Mouse (Mus musculus): ENCODE data around the gene Cabp1. TPM values are rescaled to one million over a fixed set of nuclear protein-coding genes. Genes with fewer than 3 reads are reported as not detected.

The Cabp1 gene
- polyA plus RNA-seq, 1 experiment from 2014 or later = 1.1 TPM

DNA sequence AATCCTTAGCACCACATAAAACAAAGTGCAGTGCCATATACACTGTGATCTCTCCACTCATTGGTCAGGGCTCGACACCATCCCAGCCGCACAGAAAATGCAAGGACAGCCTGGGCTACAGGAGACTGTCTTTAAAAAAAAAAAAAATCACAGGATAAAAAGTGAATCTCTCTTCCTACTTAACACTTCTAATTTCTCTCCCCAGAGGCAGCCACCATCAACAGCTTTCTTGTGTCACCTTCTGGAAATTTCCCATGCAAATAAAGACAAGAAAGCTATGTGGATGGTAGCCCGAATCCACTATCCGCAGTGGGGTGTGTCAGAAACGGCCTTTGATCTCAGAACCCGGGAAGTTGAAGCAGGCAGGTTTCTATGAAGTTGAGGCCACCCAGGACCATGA, 38.3 kb upstream of the Cabp1 start:
- H3K27ac ChIP-seq (ENCODE audit: low read depth, low read length) = no peak overlapping the region
- WGBS = 83% methylated on average over 6 of the region's 6 CpGs
- peaks cover 15% of the 10 kb centered on the region for H3K27me3 ChIP-seq (ENCODE audit: control insufficient read depth, insufficient read depth, low read length)

DNA sequence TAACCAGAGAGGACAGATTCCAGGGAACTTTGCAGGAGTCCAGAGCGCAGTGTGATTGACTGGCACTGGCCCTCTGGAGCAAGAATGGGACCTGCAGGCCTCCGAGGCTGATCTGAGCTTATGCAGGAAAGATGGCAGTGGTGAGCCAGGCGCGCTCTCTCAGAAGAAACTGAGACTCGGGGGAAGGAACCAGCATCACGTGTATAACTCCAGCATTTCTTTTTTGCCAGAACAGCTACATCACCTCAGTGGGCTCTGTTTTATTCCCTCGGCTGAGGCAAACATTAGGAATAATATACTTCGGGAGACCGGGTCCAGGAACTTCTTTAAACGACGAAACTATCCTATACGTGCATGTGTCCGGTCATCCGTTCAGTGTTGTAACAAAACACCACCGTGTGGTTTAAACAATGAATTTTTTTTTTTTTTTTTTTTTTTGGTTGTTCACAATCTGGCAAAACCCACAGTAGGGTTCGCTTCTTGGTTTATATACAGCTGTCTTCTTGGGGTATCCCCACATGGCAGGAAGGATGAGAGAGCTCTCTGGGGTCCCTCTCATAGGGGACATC, 37.5 kb upstream of the Cabp1 start:
- H3K4me3 ChIP-seq (ENCODE audit: low read depth, low read length) = no peak overlapping the region
- ATAC-seq (ENCODE audit: low FRiP score) = no peak
- no peaks in the 10 kb centered on the region for H3K36me3 ChIP-seq (ENCODE audit: control insufficient read depth, insufficient read depth, low read length)
- H3K4me2 ChIP-seq = no peak overlapping the region
- peaks cover 15% of the 10 kb centered on the region for H3K27me3 ChIP-seq (ENCODE audit: control insufficient read depth, insufficient read depth, low read length)
- H3K9ac ChIP-seq (ENCODE audit: low read length) = no peak overlapping the region
- H3K27ac ChIP-seq (ENCODE audit: low read depth, low read length) = no peak overlapping the region
- peaks cover 6% of the 10 kb centered on the region for H3K4me1 ChIP-seq (ENCODE audit: control insufficient read depth, insufficient read depth, low read length)
- 48% methylated on average over 16 of the region's 16 CpGs for WGBS
- no peaks in the 10 kb centered on the region for H3K9me3 ChIP-seq (ENCODE audit: control insufficient read depth, low read length)
- no peak for DNase-seq (ENCODE audit: low spot score, missing footprints)

More for the DNA sequence above, 38.3 kb upstream of the Cabp1 start:
- H3K4me1 ChIP-seq (ENCODE audit: control insufficient read depth, insufficient read depth, low read length) = peaks cover 6% of the 10 kb centered on the region
- H3K4me2 ChIP-seq = no peak overlapping the region
- no peak overlapping the region for H3K9ac ChIP-seq (ENCODE audit: low read length)
- H3K4me3 ChIP-seq (ENCODE audit: low read depth, low read length) = no peak overlapping the region
- DNase-seq (ENCODE audit: low spot score, missing footprints) (no peak), ATAC-seq (ENCODE audit: low FRiP score) (no peak)
- H3K9me3 ChIP-seq (ENCODE audit: control insufficient read depth, low read length) = no peaks in the 10 kb centered on the region
- H3K36me3 ChIP-seq (ENCODE audit: control insufficient read depth, insufficient read depth, low read length) = no peaks in the 10 kb centered on the region

DNA sequence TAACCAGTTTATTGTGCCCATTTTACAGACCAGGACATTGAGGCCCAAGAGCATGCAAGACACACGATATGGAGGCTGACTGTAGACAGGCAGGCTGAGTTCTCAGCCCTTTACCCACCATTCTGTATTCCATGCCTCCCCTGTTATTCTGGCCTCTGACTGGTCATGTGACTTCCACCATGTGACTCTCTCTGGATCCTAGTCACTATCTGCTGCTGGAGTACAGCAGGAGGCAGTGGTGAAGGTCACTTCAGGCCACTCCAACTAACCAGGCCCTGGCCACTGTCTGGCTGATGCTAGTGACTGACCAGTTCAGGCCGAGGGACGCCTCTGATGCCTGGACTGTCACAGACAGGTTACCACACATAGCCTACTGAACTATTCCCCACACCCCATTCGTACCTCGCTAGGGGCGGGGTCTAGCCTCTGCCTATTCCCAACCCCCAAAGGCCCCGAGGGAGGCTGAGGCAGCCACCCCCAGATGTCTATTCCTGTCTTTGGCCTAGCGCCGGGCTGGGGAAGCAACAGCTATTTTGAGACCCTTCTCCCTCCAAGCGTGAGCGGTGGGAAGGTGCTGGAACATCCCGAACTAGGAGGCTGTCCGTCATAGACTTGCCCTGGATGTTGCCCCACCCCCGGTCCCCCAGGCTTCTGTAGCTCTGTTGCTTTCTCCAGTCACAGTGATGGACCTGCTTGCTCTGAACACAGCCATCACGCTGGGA, 36.8 kb upstream of the Cabp1 start:
- WGBS = 56% methylated on average over 15 of the region's 15 CpGs
- DNase-seq (ENCODE audit: low spot score, missing footprints) (no peak), ATAC-seq (ENCODE audit: low FRiP score) (no peak)
- Histone ChIP-seq H3K9me3 (ENCODE audit: control insufficient read depth, low read length) (no peaks in the 10 kb centered on the region), H3K9ac (ENCODE audit: low read length) (no peak overlapping the region), H3K36me3 (ENCODE audit: control insufficient read depth, insufficient read depth, low read length) (no peaks in the 10 kb centered on the region), H3K27ac (ENCODE audit: low read depth, low read length) (no peak overlapping the region), H3K4me2 (no peak overlapping the region), H3K4me3 (ENCODE audit: low read depth, low read length) (no peak overlapping the region), H3K4me1 (ENCODE audit: control insufficient read depth, insufficient read depth, low read length) (peaks cover 6% of the 10 kb centered on the region), H3K27me3 (ENCODE audit: control insufficient read depth, insufficient read depth, low read length) (peaks cover 15% of the 10 kb centered on the region)

DNA sequence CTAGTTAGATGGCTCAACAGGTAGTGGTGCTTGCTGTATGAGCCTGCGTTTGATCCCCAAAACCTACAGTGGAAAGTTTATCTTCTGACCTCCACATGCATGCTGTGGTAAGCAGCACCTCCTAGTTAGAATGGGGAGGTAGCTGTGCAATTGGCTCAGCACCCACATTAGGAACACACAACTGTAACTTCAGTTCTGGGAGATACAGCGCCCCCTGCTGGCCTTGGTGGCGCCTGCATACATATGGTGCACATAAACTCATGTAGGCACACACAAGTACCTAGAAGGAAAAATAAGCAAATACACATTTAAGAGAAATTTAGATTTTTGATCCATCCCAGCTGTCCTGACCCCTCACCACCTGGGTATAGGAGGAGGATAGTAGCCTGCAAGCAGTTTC, 28.3 kb upstream of the Cabp1 start:
- H3K9me3 ChIP-seq (ENCODE audit: control insufficient read depth, low read length) = no peaks in the 10 kb centered on the region
- ATAC-seq (ENCODE audit: low FRiP score) (no peak), DNase-seq (ENCODE audit: low spot score, missing footprints) (no peak)
- no peaks in the 10 kb centered on the region for H3K36me3 ChIP-seq (ENCODE audit: control insufficient read depth, insufficient read depth, low read length)
- 70% methylated on average over 3 of the region's 3 CpGs for WGBS
- no peaks in the 10 kb centered on the region for H3K27me3 ChIP-seq (ENCODE audit: control insufficient read depth, insufficient read depth, low read length)
- H3K27ac ChIP-seq (ENCODE audit: low read depth, low read length) = no peak overlapping the region
- no peak overlapping the region for H3K9ac ChIP-seq (ENCODE audit: low read length)
- H3K4me1 ChIP-seq (ENCODE audit: control insufficient read depth, insufficient read depth, low read length) = no peaks in the 10 kb centered on the region
- H3K4me2 ChIP-seq = no peak overlapping the region
- H3K4me3 ChIP-seq (ENCODE audit: low read depth, low read length) = no peak overlapping the region

DNA sequence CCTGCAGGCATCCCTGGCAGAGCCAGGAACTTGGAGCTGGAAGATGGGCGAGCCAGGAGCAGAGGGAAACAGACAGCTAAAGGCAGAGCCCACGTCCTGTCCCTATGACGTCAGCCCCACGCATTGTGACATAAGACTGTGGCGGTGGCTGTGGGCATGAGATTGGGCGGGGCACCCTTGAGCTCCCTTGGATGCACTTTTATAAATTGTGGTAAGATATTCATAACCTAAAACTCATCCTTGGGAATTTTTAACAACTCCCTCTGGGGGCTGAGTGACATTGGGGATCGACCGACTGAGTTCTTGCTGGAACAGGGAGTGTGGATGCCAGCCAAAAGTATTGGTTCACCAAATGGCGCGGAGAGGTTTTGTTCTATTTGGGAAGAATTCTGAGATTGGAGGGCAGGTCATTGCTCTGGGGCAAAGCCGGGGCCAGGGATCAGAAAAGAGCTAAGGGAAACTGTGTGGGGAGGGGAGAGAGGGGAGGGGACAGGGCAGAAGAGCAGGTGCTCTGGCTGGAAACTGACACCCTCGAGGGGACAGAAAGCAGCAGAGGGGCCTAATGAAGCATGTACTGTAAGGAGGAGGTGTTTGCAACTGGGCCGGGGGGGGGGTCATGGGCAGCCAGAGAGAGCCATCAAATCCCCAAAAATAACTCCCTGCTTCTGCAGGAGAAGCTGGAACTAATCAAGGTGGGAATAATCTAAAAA, 26.9 kb upstream of the Cabp1 start:
- DNase-seq (ENCODE audit: low spot score, missing footprints) (no peak), ATAC-seq (ENCODE audit: low FRiP score) (no peak)
- H3K4me1 ChIP-seq (ENCODE audit: control insufficient read depth, insufficient read depth, low read length) = no peaks in the 10 kb centered on the region
- 0 out of 2 replicates have a peak, but pooled peaks cover 2% of the 10 kb centered on the region for H3K27me3 ChIP-seq (ENCODE audit: control insufficient read depth, insufficient read depth, low read length)
- H3K27ac ChIP-seq (ENCODE audit: low read depth, low read length) = no peak overlapping the region
- no peak overlapping the region for H3K9ac ChIP-seq (ENCODE audit: low read length)
- H3K4me3 ChIP-seq (ENCODE audit: low read depth, low read length) = no peak overlapping the region
- H3K9me3 ChIP-seq (ENCODE audit: control insufficient read depth, low read length) = no peaks in the 10 kb centered on the region
- H3K36me3 ChIP-seq (ENCODE audit: control insufficient read depth, insufficient read depth, low read length) = no peaks in the 10 kb centered on the region
- 42% methylated on average over 13 of the region's 13 CpGs for WGBS
- no peak overlapping the region for H3K4me2 ChIP-seq

DNA sequence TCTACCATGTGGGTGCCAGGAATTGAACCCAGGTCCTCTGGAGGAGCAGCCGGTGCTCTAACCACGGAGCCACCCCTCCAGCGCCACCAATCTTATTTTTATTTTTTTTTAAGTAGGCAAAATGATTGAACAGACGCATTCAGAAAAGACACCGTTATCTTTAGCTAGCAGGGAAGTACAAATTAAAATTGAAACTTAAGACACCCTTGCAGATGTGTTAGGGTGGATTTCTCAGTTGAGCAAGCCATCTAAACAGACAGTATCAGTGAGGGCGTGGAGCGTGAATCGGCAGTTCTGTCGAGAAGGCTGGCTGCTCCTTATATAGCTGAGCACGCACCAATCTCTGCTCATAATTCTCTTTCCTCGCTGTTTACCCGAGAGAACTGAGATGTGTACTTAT, 23.8 kb upstream of the Cabp1 start:
- no peaks in the 10 kb centered on the region for H3K36me3 ChIP-seq (ENCODE audit: control insufficient read depth, insufficient read depth, low read length)
- H3K4me2 ChIP-seq = no peak overlapping the region
- no peak overlapping the region for H3K4me3 ChIP-seq (ENCODE audit: low read depth, low read length)
- WGBS = 91% methylated on average over 12 of the region's 12 CpGs
- ATAC-seq (ENCODE audit: low FRiP score) = no peak
- H3K4me1 ChIP-seq (ENCODE audit: control insufficient read depth, insufficient read depth, low read length) = no peaks in the 10 kb centered on the region; the same call in 1 of the 2 replicates
- H3K27ac ChIP-seq (ENCODE audit: low read depth, low read length) = no peak overlapping the region
- DNase-seq (ENCODE audit: low spot score, missing footprints) = no peak
- H3K9me3 ChIP-seq (ENCODE audit: control insufficient read depth, low read length) = no peaks in the 10 kb centered on the region
- peaks cover 6% of the 10 kb centered on the region for H3K27me3 ChIP-seq (ENCODE audit: control insufficient read depth, insufficient read depth, low read length)
- H3K9ac ChIP-seq (ENCODE audit: low read length) = no peak overlapping the region

DNA sequence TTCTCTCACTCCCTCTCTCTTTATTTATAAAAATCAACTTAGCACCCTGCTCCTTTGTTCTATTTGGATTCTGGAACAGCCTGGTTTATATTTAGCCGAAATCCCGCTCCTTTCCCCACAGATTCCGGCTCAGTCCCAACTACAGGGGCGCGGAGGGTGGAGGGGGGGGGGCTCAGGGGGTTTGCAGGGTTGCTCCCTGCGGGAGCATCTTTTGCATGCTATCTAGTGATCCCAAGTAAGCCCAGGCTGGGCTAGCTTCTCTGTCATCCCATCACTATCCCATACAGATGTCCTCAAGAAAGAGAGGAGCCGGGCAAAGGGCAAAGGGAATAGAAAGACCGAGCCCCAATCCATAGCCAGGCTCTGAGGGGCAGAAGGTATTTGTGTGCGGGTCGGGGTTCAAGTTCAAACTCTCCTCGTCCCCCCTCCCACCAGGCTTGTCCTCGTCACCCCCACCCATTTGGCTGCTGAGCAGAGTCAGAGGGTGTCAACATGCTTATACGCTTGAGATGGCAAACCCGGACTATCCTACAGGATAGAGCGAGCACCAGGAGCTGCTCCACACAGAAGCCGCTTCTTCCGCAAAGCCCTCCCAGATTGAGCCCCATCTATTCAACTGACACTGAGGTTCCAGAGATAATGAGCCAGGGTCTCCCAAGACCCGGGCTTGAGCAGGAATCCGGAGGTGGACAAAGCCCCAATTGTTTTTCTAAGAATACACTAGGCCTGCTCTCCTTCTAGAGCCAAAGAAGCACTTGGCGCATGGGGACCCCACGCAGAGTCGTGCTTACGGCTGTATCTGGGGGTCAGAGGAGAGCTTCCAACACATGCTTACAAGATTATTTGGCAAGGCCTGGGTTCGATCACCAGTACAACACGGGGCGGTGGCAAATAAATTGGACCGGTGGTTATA, 21.3 kb upstream of the Cabp1 start:
- Histone ChIP-seq H3K36me3 (ENCODE audit: control insufficient read depth, insufficient read depth, low read length) (no peaks in the 10 kb centered on the region), H3K9ac (ENCODE audit: low read length) (peak overlapping the region; percentile 60), H3K9me3 (ENCODE audit: control insufficient read depth, low read length) (no peaks in the 10 kb centered on the region), H3K4me3 (ENCODE audit: low read depth, low read length) (peak overlapping the region; percentile 29), H3K4me1 (ENCODE audit: control insufficient read depth, insufficient read depth, low read length) (no peaks in the 10 kb centered on the region; the same call in 1 of the 2 replicates), H3K27ac (ENCODE audit: low read depth, low read length) (no peak overlapping the region), H3K4me2 (peak overlapping the region; percentile 51), H3K27me3 (ENCODE audit: control insufficient read depth, insufficient read depth, low read length) (peaks cover 6% of the 10 kb centered on the region)
- peak; percentile 63; the same call in 1 of the 2 replicates for ATAC-seq (ENCODE audit: low FRiP score)
- WGBS = 13% methylated on average over 27 of the region's 27 CpGs
- DNase-seq (ENCODE audit: low spot score, missing footprints) = peak; percentile 87

DNA sequence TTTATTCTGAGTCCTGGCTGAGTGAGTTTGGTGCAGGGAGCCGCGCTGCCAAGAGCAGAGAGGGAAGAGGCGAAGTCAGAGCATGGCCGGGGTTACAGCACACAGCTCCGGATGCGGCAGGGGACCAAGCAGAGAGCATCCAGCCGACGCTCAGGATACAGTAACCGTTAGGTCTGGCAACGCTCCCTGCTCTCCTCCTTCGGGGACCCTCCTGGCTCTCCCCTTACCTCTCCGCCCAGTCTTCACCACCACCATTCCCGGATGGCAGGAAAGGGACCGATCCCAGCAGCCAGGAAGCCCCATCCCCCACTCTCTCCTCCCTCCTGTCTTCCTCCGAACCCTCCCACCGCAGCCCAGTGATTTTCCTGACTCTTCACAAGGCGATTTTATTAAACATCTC, 20.7 kb upstream of the Cabp1 start:
- no peaks in the 10 kb centered on the region for H3K9me3 ChIP-seq (ENCODE audit: control insufficient read depth, low read length)
- H3K4me3 ChIP-seq (ENCODE audit: low read depth, low read length) = peak overlapping the region; percentile 29
- no peak overlapping the region for H3K27ac ChIP-seq (ENCODE audit: low read depth, low read length)
- under 1% methylated on average over 17 of the region's 17 CpGs for WGBS
- H3K4me2 ChIP-seq = peak overlapping the region; percentile 51
- ATAC-seq (ENCODE audit: low FRiP score) (peak; percentile 67; the same call in 1 of the 2 replicates), DNase-seq (ENCODE audit: low spot score, missing footprints) (peak; percentile 96)
- H3K9ac ChIP-seq (ENCODE audit: low read length) = peak overlapping the region; percentile 60
- H3K36me3 ChIP-seq (ENCODE audit: control insufficient read depth, insufficient read depth, low read length) = no peaks in the 10 kb centered on the region
- H3K4me1 ChIP-seq (ENCODE audit: control insufficient read depth, insufficient read depth, low read length) = no peaks in the 10 kb centered on the region; the same call in 1 of the 2 replicates
- peaks cover 6% of the 10 kb centered on the region for H3K27me3 ChIP-seq (ENCODE audit: control insufficient read depth, insufficient read depth, low read length)

Data from midbrain, embryonic 11.5 days (tissue).